Mouse (Mus musculus) kidney, adult 9 months (tissue): ENCODE results near the gene Gm6169.
"Not testable (repeated sequence)": the region's sequence is repeated elsewhere in the genome, so short reads cannot be mapped to it uniquely, and the experiment has no call there.

Source experiments
- DNase-seq: peaks from one replicate; pipeline ENCODE4 v3.0.0; 2022

Gm6169 gene

GRCm38 (mm10) chr13:97099187-97099852 lies at the start of gene Gm6169:
Gene Gm6169, minus strand, starts transcription at chr13:97099237.
- DNase-seq: peak; percentile 68

- peak; percentile 40 for DNase-seq
Measured at GRCm38 (mm10) chr13:97145834-97146233, 46.8 kb upstream of the Gm6169 start.

GRCm38 (mm10) chr13:97142321-97142720 lies 43.3 kb upstream of the Gm6169 start:
- no peak for DNase-seq

- DNase-seq: not testable (repeated sequence)
Measured at GRCm38 (mm10) chr13:97138404-97138931, 39.4 kb upstream of the Gm6169 start.

GRCm38 (mm10) chr13:97137466-97138400 lies 38.7 kb upstream of the Gm6169 start, which contains the start of the genes Gfm2 and Nsa2:
Gene Gfm2, plus strand, starts transcription at chr13:97137937.
Gene Nsa2, minus strand, starts transcription at chr13:97137937.
- peak; percentile 93 for DNase-seq

GRCm38 (mm10) chr13:97130413-97130812 lies 31.4 kb upstream of the Gm6169 start:
- DNase-seq: not testable (repeated sequence)

- not testable (repeated sequence) for DNase-seq
Measured at GRCm38 (mm10) chr13:97129654-97130053, 30.6 kb upstream of the Gm6169 start.

- no peak for DNase-seq
Measured at GRCm38 (mm10) chr13:97121341-97121740, 22.3 kb upstream of the Gm6169 start.

- peak; percentile 77 for DNase-seq
Measured at GRCm38 (mm10) chr13:97109046-97109445, 10.0 kb upstream of the Gm6169 start.

- peak; percentile 54 for DNase-seq
Measured at GRCm38 (mm10) chr13:97107721-97108120, 8.7 kb upstream of the Gm6169 start.

GRCm38 (mm10) chr13:97104996-97105395 lies 6.0 kb upstream of the Gm6169 start:
- no peak for DNase-seq

GRCm38 (mm10) chr13:97095726-97096125 lies 3.3 kb downstream of the Gm6169 start:
- DNase-seq: no peak

GRCm38 (mm10) chr13:97088183-97088582 lies 10.9 kb downstream of the Gm6169 start:
- peak; percentile 6 for DNase-seq

GRCm38 (mm10) chr13:97087421-97087820 lies 11.6 kb downstream of the Gm6169 start:
- no peak for DNase-seq

- no peak for DNase-seq
Measured at GRCm38 (mm10) chr13:97086316-97086715, 12.7 kb downstream of the Gm6169 start.

- no peak for DNase-seq
Measured at GRCm38 (mm10) chr13:97082432-97082831, 16.6 kb downstream of the Gm6169 start.

GRCm38 (mm10) chr13:97080615-97081014 lies 18.4 kb downstream of the Gm6169 start:
- no peak for DNase-seq

GRCm38 (mm10) chr13:97080201-97080600 lies 18.8 kb downstream of the Gm6169 start:
- DNase-seq: no peak

GRCm38 (mm10) chr13:97077556-97077955 lies 21.5 kb downstream of the Gm6169 start:
- no peak for DNase-seq

- no peak for DNase-seq
Measured at GRCm38 (mm10) chr13:97073497-97073896, 25.5 kb downstream of the Gm6169 start.

GRCm38 (mm10) chr13:97071626-97072241 lies 27.3 kb downstream of the Gm6169 start:
- DNase-seq: no peak

GRCm38 (mm10) chr13:97070931-97071625 lies 28.0 kb downstream of the Gm6169 start:
- DNase-seq: no peak
